Mouse (Mus musculus): ENCODE results near the gene Tbc1d22a. TPM values are rescaled to one million over a fixed set of nuclear protein-coding genes. Genes with fewer than 3 reads are reported as not detected.
"Not testable (repeated sequence)": the region's sequence is repeated elsewhere in the genome, so short reads cannot be mapped to it uniquely, and the experiment has no call there.

Gene Tbc1d22a
- polyA plus RNA-seq, 1 experiment = 30.9 TPM

DNA sequence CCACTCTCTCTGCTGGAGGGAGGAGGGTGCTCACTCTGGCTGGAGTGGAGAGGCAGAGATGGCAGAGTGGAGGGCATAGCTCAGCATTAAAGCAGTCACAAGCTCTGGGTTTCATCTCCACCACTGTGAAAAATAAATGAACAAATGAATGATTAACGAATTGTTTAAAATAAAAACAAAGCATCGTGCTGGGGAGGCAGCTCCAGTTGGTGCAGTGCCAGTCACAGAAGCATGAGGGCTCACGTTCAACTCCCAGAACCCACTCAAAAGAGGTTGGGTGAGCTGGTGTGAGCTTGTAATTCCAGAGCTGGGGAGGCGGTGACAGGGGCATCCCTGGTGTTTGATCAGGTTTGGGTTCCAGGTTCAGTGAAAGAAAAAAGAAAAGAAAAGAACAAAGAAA is 14.1 kb upstream of the Tbc1d22a start:
- DNase-seq (ENCODE audit: low read depth, low spot score) = no peak
- WGBS = 33% methylated on average over 4 of the region's 4 CpGs

DNA sequence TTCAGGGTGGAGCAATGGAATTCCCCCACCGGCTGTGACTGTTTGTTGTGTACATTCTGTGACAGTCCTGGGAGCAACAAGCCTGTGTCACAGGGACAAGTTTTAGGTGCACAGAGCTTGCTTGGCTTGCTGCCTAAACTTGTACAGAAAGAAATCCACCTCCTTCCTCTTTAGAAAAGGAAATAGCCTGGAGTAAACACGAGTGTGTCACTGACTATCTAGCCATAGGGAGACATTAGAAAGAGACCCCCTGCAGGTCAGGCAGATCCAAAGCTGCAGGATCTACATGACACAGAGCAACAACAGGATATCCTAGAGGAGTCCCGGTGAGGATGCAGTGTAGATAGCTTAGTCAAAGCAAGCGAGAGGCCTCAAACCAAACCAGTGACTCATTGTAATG is 13.2 kb upstream of the Tbc1d22a start:
- no peak for DNase-seq (ENCODE audit: low read depth, low spot score)
- 37% methylated on average over 4 of the region's 4 CpGs for WGBS

DNA sequence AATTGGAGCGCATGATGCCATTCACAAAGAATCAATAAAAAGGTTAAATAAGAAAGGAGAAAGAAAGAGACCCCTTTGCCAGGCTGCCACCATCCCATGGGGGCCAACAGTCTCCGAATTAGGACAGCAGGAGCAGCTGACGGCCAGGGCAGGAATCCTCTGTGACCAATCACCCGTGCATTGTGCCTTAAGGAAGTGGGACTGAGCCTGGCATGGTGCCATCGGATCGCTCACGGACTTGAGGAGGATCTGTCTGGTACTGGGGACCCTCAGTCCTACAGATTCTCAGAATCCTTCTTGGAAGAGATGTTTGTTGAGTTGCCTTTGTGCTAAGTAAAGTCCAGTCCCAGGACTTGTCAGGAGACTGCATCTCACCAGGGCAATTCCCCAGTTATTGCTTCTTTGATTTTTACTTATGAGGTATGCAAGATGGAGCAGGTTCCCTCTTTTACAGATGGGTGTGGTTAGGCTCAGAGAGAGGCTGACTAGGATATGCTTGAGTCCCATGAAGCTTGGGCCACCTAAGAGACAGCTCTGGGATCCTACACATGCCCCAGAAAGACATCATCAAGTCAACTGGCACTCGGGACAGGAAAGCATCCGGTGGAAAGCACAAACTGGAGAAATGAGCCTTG is 12.4 kb upstream of the Tbc1d22a start:
- no peak for DNase-seq (ENCODE audit: low read depth, low spot score)
- 45% methylated on average over 9 of the region's 9 CpGs for WGBS

DNA sequence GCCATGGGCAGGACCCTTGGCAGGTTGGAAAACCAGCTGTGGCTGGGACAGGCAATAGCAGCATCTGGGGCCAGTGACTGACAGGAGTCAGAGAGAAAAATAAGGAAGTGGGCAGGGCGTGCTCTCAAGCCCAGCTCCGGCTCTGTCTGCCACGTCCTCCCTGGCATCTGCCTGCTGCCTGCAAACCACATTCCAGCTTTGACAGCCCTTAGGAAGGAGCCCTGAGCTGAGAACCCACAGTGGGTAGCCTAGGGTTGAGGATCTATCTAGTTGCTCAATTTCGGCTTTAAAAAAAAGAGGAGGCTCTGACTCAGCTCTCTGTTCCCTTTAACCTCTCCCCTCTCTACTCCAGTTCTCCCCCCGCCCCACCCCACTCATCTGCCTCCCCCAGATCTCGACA is 11.6 kb upstream of the Tbc1d22a start:
- 15% methylated on average over 6 of the region's 6 CpGs for WGBS
- DNase-seq (ENCODE audit: low read depth, low spot score) = no peak

DNA sequence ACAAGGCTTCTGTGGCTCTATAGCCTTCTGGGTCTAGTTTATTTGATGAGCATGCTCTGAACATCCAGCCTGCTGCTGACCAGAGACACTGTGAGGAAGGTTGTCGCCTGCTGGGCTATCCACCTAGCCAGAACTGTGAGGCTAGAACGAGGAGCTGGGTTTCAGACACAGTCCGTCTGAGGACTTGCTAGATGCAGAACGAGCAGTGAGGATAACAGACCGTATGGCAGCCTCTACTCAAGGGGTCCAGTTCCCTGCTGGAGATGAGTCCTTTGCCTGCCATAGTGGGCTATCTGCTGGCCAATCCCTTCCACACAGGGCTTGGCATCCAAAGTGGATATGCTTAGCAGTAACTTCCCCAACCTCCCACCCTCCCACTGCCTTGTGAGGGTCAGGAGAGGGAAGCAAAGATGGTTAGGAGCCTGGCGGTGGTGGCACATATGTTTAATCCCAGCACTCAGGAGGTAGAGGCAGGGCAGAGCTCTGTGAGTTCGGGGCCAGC is 10.9 kb upstream of the Tbc1d22a start:
- WGBS = 86% methylated on average over 7 of the region's 7 CpGs
- no peak for DNase-seq (ENCODE audit: low read depth, low spot score)

DNA sequence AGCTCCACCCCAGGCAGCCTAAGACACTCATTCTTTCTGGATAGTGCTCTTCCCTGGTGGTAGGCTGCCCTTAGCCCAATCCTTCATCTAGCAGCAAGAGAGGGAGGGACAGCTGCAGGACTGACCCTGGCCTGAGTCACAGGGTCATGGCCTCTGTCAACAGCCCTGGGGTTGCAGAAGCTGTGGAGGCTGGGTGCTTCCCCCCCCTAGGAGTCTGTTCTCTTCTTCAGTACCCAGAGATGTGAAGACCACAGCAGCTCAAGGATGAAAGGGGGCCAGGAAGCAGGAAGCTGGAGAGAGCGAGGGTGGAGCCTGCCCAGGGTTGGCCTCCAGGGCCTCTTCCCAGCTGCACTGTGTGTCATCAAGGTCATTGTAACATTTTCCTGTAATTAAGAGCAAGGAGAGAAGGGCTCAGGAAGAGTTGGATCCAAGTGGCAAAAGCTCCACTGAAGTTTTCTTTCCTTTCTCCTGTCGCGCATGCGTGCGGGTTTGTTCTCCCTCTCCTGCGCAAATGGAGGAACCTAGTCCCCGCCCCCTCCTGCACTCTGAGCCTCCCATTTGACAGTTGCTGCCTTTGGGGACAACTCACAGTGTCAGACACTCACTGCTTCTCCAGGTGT is 10.2 kb upstream of the Tbc1d22a start:
- no peak for DNase-seq (ENCODE audit: low read depth, low spot score)
- WGBS = 62% methylated on average over 7 of the region's 7 CpGs

DNA sequence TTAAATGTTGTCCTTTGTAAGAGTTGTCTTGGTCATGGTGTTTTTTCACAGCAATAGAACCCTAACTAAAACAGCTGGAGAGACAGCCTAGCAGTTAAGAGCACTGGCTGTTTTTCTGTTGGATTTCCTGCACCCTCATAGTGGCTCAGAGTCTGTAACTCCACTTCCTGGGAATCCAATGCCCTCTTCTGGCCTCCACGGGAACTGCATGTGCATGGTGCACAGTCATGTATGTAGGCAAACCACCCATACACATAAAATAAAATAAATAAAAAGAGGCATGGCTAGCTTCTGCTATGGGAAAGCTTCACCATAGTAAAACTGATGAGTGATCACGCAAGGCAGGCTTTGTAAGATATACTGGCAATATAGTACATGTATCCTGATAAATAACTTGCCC is 9.0 kb upstream of the Tbc1d22a start:
- WGBS = 66% methylated on average over 2 of the region's 2 CpGs
- no peak for DNase-seq (ENCODE audit: low read depth, low spot score)

DNA sequence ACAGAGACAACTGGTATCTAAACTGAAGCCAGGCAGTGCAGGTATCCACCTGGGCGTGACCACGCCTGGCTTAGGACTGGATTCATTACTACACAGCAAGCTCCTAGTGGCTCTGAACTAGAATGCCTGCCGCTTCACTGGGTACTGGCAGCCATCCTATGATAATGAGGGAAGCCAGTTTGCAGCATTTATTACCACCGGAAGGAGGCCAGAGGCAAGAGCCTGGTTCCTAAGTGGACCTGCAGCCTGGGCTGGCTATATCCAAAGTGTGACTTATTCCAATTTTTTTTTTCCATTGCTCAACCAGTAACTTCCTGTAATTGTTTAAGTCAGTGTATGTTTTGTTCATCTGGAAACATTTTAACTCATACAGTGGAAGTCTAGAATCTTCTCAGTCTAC is 7.9 kb upstream of the Tbc1d22a start:
- DNase-seq (ENCODE audit: low read depth, low spot score) = no peak
- WGBS = 26% methylated on average over 4 of the region's 4 CpGs

DNA sequence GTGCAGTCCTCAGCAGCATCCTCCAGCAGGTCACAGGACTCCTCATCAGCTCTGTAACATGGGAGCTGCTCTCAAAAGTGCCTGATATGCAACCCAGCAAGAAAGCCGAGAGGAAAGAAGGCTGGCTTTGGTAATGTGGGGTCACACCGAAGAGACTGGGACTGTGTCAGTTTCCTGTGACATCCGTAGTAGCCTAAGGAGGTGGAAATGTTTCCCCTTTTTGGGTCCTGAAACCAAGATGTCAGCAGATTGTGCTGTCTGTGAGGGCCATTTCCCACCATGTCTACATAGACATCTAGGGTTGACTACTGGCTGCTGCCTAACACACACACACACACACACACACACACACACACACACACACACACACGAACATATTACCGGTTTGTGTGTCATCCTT is 2.1 kb upstream of the Tbc1d22a start:
- WGBS = 89% methylated on average over 5 of the region's 5 CpGs
- not testable (repeated sequence) for DNase-seq (ENCODE audit: low read depth, low spot score)

DNA sequence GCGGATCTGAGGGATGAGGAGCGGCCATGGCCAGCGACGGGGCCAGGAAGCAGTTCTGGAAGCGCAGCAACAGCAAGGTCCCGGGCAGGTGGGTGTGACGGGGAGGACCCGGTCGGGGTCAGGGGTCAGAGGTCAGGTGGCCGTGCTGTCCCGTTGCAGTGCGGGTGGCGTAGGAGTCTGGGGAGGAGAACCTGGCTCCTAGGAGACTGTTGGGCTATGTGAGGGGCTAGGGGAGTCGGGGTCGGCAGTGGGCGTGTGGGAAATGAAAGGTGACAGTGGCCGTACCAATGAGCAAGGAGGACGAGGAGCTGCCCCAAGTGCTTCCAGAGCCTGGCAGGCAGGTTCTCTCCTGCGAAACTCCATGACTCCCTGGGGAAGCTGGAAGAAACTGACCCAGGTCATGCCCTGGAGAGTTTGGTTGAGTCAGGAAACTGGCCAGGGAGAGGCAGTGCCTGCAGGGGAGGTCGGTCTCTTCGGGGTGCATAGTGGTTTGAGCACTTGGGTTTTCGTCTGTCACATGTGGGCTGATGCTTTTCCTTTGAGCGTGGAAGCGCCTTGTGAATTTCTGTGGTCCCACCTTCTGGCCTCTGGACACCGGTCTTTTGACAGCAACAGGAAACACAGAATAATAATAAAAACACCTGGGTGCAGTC is 416 bp downstream of the Tbc1d22a start:
- WGBS = 4% methylated on average over 25 of the region's 25 CpGs
- DNase-seq (ENCODE audit: low read depth, low spot score) = no peak

DNA sequence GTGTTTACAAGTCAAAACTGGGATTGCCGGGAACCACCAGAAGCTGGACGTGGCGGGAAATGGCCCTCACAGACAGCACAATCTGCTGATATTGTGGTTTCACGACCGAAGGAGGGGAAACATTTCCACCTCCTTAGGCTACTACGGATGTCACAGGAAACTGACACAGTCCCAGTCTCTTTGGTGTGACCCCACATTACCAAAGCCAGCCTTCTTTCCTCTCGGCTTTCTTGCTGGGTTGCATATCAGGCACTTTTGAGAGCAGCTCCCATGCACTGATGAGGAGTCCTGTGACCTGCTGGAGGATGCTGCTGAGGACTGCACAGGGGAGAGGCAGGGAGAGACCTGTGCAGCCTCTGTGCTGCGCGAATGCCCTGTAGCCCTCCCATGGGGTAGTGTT is 2.4 kb downstream of the Tbc1d22a start:
- WGBS = 81% methylated on average over 9 of the region's 9 CpGs
- not testable (repeated sequence) for DNase-seq (ENCODE audit: low read depth, low spot score)

DNA sequence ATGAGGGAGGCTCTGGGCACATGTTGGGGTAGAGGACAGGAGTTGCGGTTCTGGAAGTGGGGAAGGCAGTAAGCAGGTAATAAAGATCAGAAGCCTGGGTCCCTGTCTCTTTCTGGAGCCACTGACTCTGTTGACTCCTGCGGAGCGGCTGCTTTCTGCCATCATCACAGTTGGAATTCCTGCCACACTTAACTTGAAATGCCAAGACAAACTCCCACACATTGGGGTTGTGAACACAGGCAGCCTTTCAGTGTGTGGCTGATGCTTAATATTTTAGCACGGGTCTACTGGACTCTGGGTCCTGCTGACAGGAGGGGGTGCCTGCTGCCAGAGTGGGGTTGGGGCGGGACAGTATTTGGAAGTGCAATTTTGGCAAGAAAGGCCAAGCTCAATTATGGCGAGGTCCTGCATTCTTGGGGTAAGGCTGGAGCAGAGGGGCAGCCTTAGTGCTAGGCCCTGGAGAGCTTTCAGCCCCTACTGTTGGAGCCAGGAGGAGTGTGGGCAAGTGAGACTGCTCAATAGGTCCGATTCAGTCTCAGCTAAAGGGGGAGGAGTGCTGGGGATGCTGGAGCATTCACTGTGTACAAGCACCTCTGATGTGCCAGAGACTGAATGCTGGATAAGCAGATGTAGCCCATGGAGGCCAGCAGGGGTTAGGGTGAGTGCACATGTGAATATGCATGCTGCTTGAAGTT is 5.4 kb downstream of the Tbc1d22a start:
- 79% methylated on average over 7 of the region's 7 CpGs for WGBS
- DNase-seq (ENCODE audit: low read depth, low spot score) = no peak

DNA sequence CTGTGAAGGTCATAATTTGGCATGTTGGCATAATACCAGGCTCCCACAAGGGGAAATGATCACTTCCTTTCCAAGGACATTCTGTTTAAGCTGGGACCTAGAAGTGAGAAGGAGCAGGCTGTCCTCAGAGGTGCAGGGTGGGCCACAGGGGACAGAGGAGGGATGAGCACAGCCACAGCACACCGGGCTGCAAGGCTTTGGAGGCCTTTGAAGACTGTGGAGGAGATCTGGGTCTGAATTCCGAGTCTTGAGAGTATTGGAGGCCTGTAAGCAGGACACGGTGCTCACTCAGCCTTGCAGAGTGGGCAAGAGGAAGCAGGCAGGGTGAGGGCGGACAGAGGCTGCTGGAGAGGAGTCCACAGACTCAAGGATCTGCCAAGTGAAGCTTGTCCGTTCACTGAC is 6.0 kb downstream of the Tbc1d22a start:
- DNase-seq (ENCODE audit: low read depth, low spot score) = no peak
- 79% methylated on average over 5 of the region's 5 CpGs for WGBS

DNA sequence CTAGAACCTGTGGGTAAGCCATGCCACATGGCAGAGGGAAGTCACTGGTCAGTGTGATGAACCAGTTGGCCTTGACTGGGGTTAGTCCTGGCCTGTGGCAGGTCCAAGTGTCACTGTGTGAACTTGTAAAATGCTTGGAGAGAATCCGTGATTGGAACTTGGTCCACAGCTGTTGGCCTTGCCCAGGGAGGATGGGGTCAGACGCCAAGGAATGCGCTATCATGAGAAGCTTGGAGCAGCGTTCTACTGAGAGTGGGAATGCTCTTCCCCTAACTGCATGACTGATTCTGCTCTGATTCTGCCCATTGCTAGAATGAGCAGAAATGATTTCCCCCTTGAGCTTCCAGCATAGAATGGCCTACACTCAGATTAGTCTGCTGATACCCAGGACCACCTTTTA is 6.5 kb downstream of the Tbc1d22a start:
- WGBS = 75% methylated on average over 4 of the region's 4 CpGs
- DNase-seq (ENCODE audit: low read depth, low spot score) = no peak

DNA sequence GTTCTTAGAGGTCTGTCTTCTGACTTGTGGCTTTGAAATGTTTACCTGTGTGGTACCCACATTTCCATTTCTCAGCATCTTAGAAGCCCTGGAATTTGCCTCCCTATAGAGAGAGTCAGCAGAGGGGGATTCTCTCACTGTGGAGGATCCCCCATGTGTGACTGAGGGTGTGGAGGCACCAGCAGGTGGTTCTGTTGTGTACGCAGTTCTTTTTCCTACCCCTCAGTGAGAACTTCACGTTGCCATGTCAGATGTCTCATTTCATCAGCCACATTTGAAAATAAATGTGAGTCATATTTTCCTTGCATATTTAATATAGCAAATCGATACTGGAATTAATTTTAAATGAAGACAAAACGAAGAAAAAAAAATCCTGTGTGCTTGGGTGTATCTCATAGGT is 7.1 kb downstream of the Tbc1d22a start:
- 84% methylated on average over 4 of the region's 4 CpGs for WGBS
- no peak for DNase-seq (ENCODE audit: low read depth, low spot score)

DNA sequence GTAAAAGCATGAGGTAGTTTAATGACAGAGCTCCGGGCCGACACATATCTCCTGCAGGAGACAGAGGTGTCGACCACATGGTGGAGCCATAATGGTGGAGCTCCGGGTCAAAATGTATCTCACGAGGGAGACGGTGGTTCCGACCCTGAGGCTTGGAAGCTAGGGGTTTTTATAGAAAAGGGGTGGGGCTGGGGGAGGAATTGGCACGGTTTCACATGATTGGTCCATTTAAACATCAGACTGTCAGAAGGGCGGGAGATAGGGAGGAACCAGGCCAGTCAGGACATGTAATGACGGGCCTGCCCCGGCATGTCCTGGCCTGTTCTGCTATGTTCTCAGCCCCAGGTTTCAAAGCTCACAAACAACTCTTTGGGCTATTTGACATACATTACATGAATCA is 7.6 kb downstream of the Tbc1d22a start:
- DNase-seq (ENCODE audit: low read depth, low spot score) = not testable (repeated sequence)
- 77% methylated on average over 11 of the region's 11 CpGs for WGBS

DNA sequence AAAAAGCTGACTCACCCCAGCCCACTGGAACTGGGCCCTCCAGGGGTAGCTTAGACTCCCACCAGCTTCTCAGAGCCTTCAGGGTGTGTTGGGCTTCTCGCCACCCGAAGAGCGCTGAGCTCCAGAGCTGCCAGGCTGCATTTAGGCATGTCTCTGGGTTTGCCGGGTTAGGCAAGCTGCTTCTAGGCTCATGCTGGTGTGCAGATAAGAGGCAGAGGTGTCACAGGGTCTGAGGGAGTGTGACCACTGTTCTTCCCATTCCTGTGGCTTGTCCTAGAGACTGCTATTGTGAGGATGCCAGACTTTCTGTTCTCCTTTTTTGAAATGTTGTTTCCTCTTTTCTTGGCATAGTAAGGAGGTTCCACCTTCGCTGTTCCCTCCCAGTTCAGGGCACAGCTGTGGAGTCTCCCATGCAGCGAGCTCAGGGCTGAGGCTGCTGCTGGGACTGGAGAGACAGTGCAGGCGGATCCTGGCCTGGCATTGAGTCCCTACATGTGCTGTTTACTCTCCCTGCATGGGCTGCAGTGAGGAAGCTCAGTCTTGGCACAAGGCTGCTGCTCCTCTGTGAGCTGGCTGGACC is 10.8 kb downstream of the Tbc1d22a start:
- WGBS = 84% methylated on average over 7 of the region's 7 CpGs
- DNase-seq (ENCODE audit: low read depth, low spot score) = no peak

DNA sequence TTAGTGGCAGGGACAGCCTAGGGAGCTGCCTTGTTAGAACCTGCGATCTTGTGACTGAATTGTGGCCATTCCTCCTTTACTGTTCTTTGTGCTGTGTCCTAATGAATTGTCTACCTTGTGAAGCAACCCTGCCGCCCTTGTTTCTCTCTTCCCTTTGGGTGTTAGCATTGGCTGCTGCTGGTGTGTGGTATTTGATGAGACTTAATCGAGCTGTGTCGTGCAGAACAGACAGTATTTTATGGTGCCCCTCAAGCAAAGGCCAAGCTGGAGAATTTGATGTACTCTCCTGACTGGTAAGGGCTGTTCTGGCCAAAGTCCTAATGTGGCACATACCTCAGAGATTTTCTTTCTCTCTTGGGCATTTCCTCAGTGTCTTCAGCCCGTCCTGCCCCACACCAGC is 12.0 kb downstream of the Tbc1d22a start:
- WGBS = 66% methylated on average over 5 of the region's 5 CpGs
- DNase-seq (ENCODE audit: low read depth, low spot score) = no peak

DNA sequence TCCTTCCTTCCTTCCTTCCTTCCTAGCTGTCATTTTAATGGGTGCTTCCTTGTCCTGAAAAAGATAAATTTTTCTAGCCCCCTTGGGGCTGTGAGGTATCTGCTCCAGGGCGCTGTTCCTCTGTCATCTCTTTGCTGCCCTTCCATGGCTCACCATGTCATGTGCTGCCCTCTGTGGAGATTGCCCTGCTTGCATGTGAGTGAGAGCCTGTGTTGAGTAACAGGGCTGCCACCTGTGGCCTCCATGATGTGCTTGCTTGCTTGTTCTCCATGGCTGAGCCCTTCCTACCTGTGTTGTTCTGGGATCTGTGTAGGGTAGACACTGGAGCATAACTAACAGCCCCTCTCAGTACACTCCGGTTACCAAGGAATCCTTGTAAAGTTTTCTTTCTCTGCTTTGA is 12.7 kb downstream of the Tbc1d22a start:
- no peak for DNase-seq (ENCODE audit: low read depth, low spot score)
- WGBS = 90% methylated on average over 2 of the region's 2 CpGs

DNA sequence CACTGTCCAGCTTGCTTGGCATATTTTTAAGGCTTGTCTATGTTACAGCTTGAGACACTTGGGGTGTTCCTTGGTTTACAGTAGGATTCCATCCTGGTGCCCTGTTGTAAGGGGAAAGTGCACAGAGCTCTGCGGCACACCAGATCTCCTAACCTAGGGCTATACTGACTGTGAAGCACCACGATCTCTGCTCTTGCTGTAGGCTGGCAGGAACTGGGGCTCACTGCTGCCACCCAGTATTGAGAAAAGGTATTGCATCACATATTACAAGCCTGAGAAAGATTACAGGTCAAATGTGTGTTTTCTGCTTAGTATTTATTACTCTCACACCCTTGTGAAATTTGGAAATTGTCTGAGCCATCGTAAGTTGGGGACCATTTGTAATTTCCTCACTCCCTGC is 13.9 kb downstream of the Tbc1d22a start:
- DNase-seq (ENCODE audit: low read depth, low spot score) = no peak
- WGBS = 19% methylated on average over 3 of the region's 3 CpGs

Data from large intestine, adult 2 months (tissue).